Mouse (Mus musculus): Measurements from ENCODE around the gene 1700001L19Rik.

The 1700001L19Rik gene

GRCm38 (mm10) chr13:68607652-68608405 is 10.6 kb downstream of the 1700001L19Rik start:
- no peak for DNase-seq (ENCODE audit: extremely low read depth, low read depth)

- no peak for DNase-seq (ENCODE audit: extremely low read depth, low read depth)
These were observed 25.6 kb downstream of the 1700001L19Rik start for GRCm38 (mm10) chr13:68622792-68623191.

GRCm38 (mm10) chr13:68627041-68627440 is 29.8 kb downstream of the 1700001L19Rik start:
- no peak for DNase-seq (ENCODE audit: extremely low read depth, low read depth)

GRCm38 (mm10) chr13:68642786-68643185 is 45.6 kb downstream of the 1700001L19Rik start:
- DNase-seq (ENCODE audit: extremely low read depth, low read depth): no peak
